Mouse (Mus musculus) gonadal fat pad, adult 2 months (tissue): ENCODE measurements around the gene Olfr166. TPM values are rescaled to one million over a fixed set of nuclear protein-coding genes. Genes with fewer than 3 reads are reported as not detected.
"Not testable (repeated sequence)": the region's sequence is repeated elsewhere in the genome, so short reads cannot be mapped to it uniquely, and the experiment has no call there.

ENCODE experiments used
- DNase-seq: peaks from one replicate; pipeline ENCODE4 v3.0.0-alpha.2; 2012; ENCODE audit warnings: low read depth
- polyA plus RNA-seq: library from polyadenylated mRNA; depleted of rRNA; stranded (reverse); fragments of >200 nt; gene quantifications from 2 replicates; pipeline ENCODE4 v1.2.3, GENCODE M21; 2012; rRNA removed

Olfr166 gene
- not detected in 2 replicates for polyA plus RNA-seq

- no peak for DNase-seq
Measured at GRCm38 (mm10) chr16:19483394-19483793, at the start of gene Olfr166. Olfr166 (plus strand) TSS chr16:19483694.

GRCm38 (mm10) chr16:19458741-19459140 lies 24.8 kb upstream of the Olfr166 start:
- DNase-seq = not testable (repeated sequence)

- DNase-seq = no peak
Measured at GRCm38 (mm10) chr16:19464365-19464764, 19.1 kb upstream of the Olfr166 start.

GRCm38 (mm10) chr16:19522166-19522565 lies 38.7 kb downstream of the Olfr166 start, which contains the start of gene Olfr167:
Olfr167 (minus strand) TSS chr16:19522266.
- DNase-seq = no peak

DNA sequence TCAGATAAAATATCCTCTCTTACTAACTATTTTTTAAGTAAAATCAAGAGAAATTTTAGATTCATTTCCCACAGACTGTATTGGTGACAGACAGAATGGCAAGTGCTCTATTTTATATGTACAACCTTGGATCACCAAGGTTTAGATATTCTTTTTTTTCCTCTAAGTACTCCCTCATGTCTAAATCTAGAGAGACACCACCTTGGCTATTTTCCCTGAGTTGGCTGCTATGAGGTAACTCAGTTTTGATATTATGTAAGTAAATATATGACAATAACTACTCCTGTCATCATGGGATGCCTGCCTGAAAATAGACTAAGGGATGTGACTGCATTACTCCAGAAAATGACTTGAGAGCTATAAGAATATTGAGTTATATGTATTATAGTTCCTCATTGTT lies 52.0 kb downstream of the Olfr166 start, which contains the start of gene Olfr168:
Olfr168 (minus strand) TSS at position 101 of the 400 bp plus-strand sequence.
- DNase-seq = no peak

Other genes starting within 250 kb of the Olfr166 start
- not detected in 2 replicates for gene Olfr164, start 169.6 kb upstream of the Olfr166 start, polyA plus RNA-seq
- gene Olfr165, start 60.6 kb upstream of the Olfr166 start, polyA plus RNA-seq = not detected in 2 replicates
- gene Olfr167, start 38.6 kb downstream of the Olfr166 start, polyA plus RNA-seq = not detected in 2 replicates
- gene Olfr168, start 51.9 kb downstream of the Olfr166 start, polyA plus RNA-seq = not detected in 2 replicates
- gene Olfr169, start 88.1 kb downstream of the Olfr166 start, polyA plus RNA-seq = not detected in 2 replicates
- not detected in 2 replicates for gene Olfr170, start 128.2 kb downstream of the Olfr166 start, polyA plus RNA-seq
- not detected in 2 replicates for gene Olfr171, start 146.2 kb downstream of the Olfr166 start, polyA plus RNA-seq
- 0.04 TPM in 1 of 2 replicates, not detected in the other for gene Lamp3, start 222.7 kb downstream of the Olfr166 start, polyA plus RNA-seq